Mouse (Mus musculus) midbrain, postnatal 0 days (tissue): ENCODE results near the gene Ttc37. TPM values are rescaled to one million over a fixed set of nuclear protein-coding genes. Genes with fewer than 3 reads are reported as not detected.

ENCODE experiments used
- ATAC-seq: fragments of 200-750 bp; cut with Nextera tagmentation; 2 replicates; pipeline ENCODE4 v1.8.0; 2017; ENCODE audit warnings: moderate number of reproducible peaks, mild to moderate bottlenecking, moderate TSS enrichment, moderate library complexity; ENCODE audit not compliant: low FRiP score
- DNase-seq: peaks from one replicate; pipeline ENCODE4 v3.0.0-alpha.2; 2015; ENCODE audit warnings: low spot score
- H3K27ac ChIP-seq: fragments of 300-500 bp; sonication (generic); 2 replicates; pipeline ENCODE4 v1.5.1; 2014; ENCODE audit warnings: low read depth, mild to moderate bottlenecking, low read length, mixed read lengths
- H3K27me3 ChIP-seq: fragments of 300-500 bp; sonication (generic); 2 replicates; pipeline ENCODE4 v1.6.1; 2014; ENCODE audit warnings: low read length, control low read depth, mixed read lengths; ENCODE audit not compliant: insufficient read depth
- H3K36me3 ChIP-seq: fragments of 300-500 bp; sonication (generic); 2 replicates; pipeline ENCODE4 v1.6.1; 2014; ENCODE audit warnings: low read length, control low read depth, mixed read lengths; ENCODE audit not compliant: insufficient read depth
- H3K4me1 ChIP-seq: fragments of 300-500 bp; sonication (generic); 2 replicates; pipeline ENCODE4 v1.6.1; 2014; ENCODE audit warnings: mild to moderate bottlenecking, control low read depth, antibody characterized with exemption, low read length, mixed read lengths; ENCODE audit not compliant: insufficient read depth
- H3K4me2 ChIP-seq: fragments of 300-500 bp; sonication (generic); 2 replicates; pipeline ENCODE4 v1.6.1; 2014; ENCODE audit warnings: low read depth, mild to moderate bottlenecking, low read length, mixed read lengths; ENCODE audit not compliant: poor library complexity, severe bottlenecking
- H3K4me3 ChIP-seq: fragments of 300-500 bp; sonication (generic); 2 replicates; pipeline ENCODE4 v1.5.1; 2014; ENCODE audit warnings: low read depth, mild to moderate bottlenecking, low read length, moderate library complexity
- H3K9ac ChIP-seq: fragments of 300-500 bp; sonication (generic); replicated peaks from 2 replicates; pipeline ENCODE4 v1.6.1; 2014; ENCODE audit warnings: mild to moderate bottlenecking, low read length, moderate library complexity, mixed read lengths; ENCODE audit not compliant: poor library complexity, severe bottlenecking
- H3K9me3 ChIP-seq: fragments of 300-500 bp; sonication (generic); 2 replicates; pipeline ENCODE4 v1.6.1; 2016; ENCODE audit warnings: low read length, control low read depth
- CTCF ChIP-seq: IDR thresholded peaks from 2 replicates; pipeline ENCODE4 v1.5.1; 2016; ENCODE audit warnings: antibody characterized with exemption, mild to moderate bottlenecking
- WGBS: fragments of 180-500 bp; shearing (Covaris S2); extraction: QIAGEN DNeasy Blood & Tissue Kit; methylation state at CpG from one replicate; pipeline ENCODE4 v1.1.7; 2014; 5-methylcytosine and 5-hydroxymethylcytosine counted together
- polyA plus RNA-seq: library from polyadenylated mRNA; unstranded; fragments of >200 nt; fragmentation: Nextera tagmentation; extraction: Ambion mirVana; gene quantifications from 2 replicates; pipeline ENCODE4 v1.2.1, GENCODE M21; 2015
- total RNA-seq: library from RNA; depleted of rRNA; stranded (reverse); fragments of >200 nt; gene quantifications from 2 replicates; pipeline ENCODE4 v1.2.3, GENCODE M21; 2014; rRNA removed

Ttc37 gene
- total and polyA plus RNA-seq, 2 experiments from 2014 or later: 6.5 to 14.4 TPM

- H3K36me3 ChIP-seq: no peaks in the 10 kb centered on the region
- no peak overlapping the region for H3K27ac ChIP-seq
- no peaks in the 10 kb centered on the region for H3K9me3 ChIP-seq
- no peaks in the 10 kb centered on the region for H3K27me3 ChIP-seq
- no peak for ATAC-seq
- H3K9ac ChIP-seq: no peak overlapping the region
- no peak for DNase-seq
- H3K4me2 ChIP-seq: no peak overlapping the region
- no peak for TF ChIP-seq CTCF
- no peaks in the 10 kb centered on the region for H3K4me1 ChIP-seq
- no peak overlapping the region for H3K4me3 ChIP-seq
- WGBS: 76% methylated on average over 3 of the region's 3 CpGs
These were observed 98.8 kb downstream of the Ttc37 start for GRCm38 (mm10) chr13:76197297-76197848.

GRCm38 (mm10) chr13:76199943-76200342, 101.4 kb downstream of the Ttc37 start:
- H3K4me2 ChIP-seq: no peak overlapping the region
- TF ChIP-seq CTCF: no peak
- DNase-seq (no peak), ATAC-seq (no peak)
- no peak overlapping the region for H3K27ac ChIP-seq
- no peaks in the 10 kb centered on the region for H3K9me3 ChIP-seq
- no peaks in the 10 kb centered on the region for H3K4me1 ChIP-seq
- H3K4me3 ChIP-seq: no peak overlapping the region
- H3K36me3 ChIP-seq: no peaks in the 10 kb centered on the region
- H3K9ac ChIP-seq: no peak overlapping the region
- WGBS: 94% methylated on average over 4 of the region's 4 CpGs
- H3K27me3 ChIP-seq: no peaks in the 10 kb centered on the region

- H3K9ac ChIP-seq: no peak overlapping the region
- no peaks in the 10 kb centered on the region for H3K27me3 ChIP-seq
- no peak overlapping the region for H3K4me2 ChIP-seq
- DNase-seq: no peak
- H3K36me3 ChIP-seq: no peaks in the 10 kb centered on the region
- no peak for ATAC-seq
- no peak overlapping the region for H3K4me3 ChIP-seq
- no peak overlapping the region for H3K27ac ChIP-seq
- WGBS: 86% methylated on average over 2 of the region's 2 CpGs
- no peak for TF ChIP-seq CTCF
- H3K4me1 ChIP-seq: no peaks in the 10 kb centered on the region
- H3K9me3 ChIP-seq: no peaks in the 10 kb centered on the region
These were observed 116.4 kb downstream of the Ttc37 start for GRCm38 (mm10) chr13:76214928-76215327.

GRCm38 (mm10) chr13:76215397-76215796, 116.9 kb downstream of the Ttc37 start:
- peak; percentile 65 for TF ChIP-seq CTCF
- 0 out of 2 replicates have a peak, but pooled peaks have one; percentile 56 for ATAC-seq
- Histone ChIP-seq H3K4me1 (no peaks in the 10 kb centered on the region), H3K4me3 (no peak overlapping the region), H3K36me3 (no peaks in the 10 kb centered on the region), H3K9me3 (no peaks in the 10 kb centered on the region), H3K9ac (no peak overlapping the region), H3K4me2 (no peak overlapping the region), H3K27me3 (no peaks in the 10 kb centered on the region), H3K27ac (no peak overlapping the region)
- whole genome bisulfite sequencing: 54% methylated on average over 2 of the region's 2 CpGs
- DNase-seq: peak; percentile 53

Other genes with a start within 250 kb of the Ttc37 start
- 31.7 and 67.6 TPM in 2 replicates for gene Rhobtb3, start 154.8 kb upstream of the Ttc37 start, total RNA-seq
- 11.6 and 12.1 TPM in 2 replicates for gene Rhobtb3, start 154.8 kb upstream of the Ttc37 start, polyA plus RNA-seq
- 0.49 and 1.4 TPM in 2 replicates for gene Spata9, start 131.6 kb upstream of the Ttc37 start, total RNA-seq
- 3.8 and 4.7 TPM in 2 replicates for gene Spata9, start 131.6 kb upstream of the Ttc37 start, polyA plus RNA-seq
- 16.7 and 18.7 TPM in 2 replicates for gene Rfesd, start 80.0 kb upstream of the Ttc37 start, total RNA-seq
- gene Rfesd, start 80.0 kb upstream of the Ttc37 start, polyA plus RNA-seq: 25.4 and 25.5 TPM in 2 replicates
- gene Gpr150, start 41.7 kb upstream of the Ttc37 start, total RNA-seq: 3.2 and 3.7 TPM in 2 replicates
- 3.1 and 3.5 TPM in 2 replicates for gene Gpr150, start 41.7 kb upstream of the Ttc37 start, polyA plus RNA-seq
- gene Arsk, start 74 bp upstream of the Ttc37 start, total RNA-seq: 6.6 and 9.3 TPM in 2 replicates
- 3.9 and 4.8 TPM in 2 replicates for gene Arsk, start 74 bp upstream of the Ttc37 start, polyA plus RNA-seq
- gene Fam81b, start 206.3 kb downstream of the Ttc37 start, total RNA-seq: not detected in 2 replicates
- gene Fam81b, start 206.3 kb downstream of the Ttc37 start, polyA plus RNA-seq: 0.21 and 0.37 TPM in 2 replicates